Mouse (Mus musculus) retina, postnatal 1 day (tissue): ENCODE data around the gene Nhlrc1.

Experiments used
- DNase-seq: peaks from one replicate; pipeline ENCODE4 v3.0.0-alpha.2; 2012

Gene Nhlrc1

DNA sequence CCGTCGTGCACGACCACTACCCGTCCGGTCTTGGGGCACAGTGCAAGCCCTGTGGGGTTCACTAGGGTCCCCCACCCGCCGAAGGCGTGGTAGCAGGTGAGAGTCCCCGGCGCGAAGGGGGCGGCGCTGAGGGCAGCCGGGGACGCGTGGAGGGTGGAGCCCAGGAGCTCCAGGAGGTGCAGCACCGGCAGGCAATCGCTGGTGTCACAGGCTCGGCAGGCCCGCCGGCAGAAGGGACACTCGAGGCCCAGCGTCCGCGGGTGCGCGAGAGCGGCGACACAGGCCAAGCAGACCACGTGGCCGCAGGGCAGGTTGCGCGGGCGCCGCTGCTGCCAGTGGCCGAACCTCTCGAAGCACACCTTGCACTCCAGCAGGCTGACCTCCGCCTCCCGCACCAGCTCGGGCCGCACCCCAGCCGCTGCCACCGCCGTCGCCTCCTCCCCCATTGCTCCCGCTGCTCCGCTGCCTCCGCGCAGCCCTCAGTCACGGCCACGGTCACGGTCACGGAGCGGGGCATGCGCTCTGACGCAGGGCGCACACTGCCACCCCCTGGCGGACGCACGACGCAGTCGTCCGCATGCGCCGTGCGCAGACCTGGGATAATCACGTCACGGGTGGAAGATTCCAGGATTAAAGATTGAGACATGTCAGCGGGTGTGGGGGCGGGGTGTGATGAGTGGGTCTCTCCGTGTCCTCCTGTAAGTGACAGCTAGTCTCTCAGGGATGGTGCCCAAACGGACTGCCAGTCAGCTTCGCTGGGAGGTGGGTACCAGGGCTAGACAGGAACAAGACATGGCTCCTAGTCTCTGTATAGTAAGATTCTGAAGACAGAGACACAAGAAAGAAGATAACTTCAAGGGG, at the start of gene Nhlrc1:
Gene Nhlrc1 (minus strand): TSS at position 517 of the 861 bp plus-strand sequence.
- DNase-seq, result peak; percentile 91

DNA sequence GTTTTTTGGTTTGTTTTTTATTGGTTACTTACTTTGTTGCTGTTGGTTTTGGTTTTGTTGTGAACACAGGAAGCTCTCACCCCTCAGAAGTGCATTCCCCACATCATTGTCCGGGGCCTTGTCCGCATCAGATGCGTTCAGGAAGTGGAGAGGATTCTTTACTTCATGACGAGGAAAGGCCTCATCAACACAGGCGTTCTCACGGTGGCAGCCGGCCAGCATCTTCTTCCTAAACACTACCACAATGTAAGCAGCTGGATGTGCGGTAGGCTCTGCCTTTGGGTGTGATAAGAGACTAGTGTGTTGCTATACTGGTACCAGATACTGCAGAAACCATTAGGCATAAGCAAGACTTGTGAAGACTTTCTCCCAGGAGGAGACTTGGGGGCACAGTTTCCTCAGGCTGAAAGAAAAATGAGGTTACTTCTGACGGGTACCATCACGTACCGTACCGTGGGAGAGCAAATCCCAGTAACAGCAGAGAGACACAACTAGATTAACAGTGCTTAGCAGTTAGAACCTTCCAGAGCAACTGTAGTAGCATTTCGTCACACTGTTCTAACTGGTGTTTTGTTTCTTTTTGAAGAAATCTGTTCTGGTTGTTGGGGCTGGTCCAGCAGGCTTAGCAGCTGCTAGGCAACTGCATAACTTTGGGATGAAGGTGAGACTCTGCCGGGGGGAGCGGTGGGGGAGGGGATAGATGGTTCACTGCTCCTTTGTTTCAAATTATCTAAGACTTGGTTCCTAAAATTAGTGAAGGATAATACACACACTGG, 49.5 kb upstream of the Nhlrc1 start:
- DNase-seq, result no peak

DNA sequence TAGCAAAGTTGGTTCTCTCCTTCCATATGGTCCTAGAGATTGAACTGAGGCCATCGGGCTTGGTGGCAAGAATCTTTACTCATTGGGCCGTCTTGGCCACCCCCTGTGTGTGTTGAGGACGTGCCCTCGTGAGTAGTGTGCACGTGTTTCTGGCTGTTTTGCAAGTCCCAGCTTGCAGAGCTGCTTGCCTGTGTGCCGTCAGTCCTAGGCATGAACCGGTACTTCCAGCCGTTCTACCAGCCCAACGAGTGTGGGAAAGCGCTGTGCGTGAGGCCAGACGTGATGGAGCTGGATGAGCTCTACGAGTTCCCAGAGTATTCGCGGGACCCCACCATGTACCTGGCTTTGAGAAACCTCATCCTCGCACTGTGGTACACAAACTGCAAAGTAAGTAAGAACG, 48.1 kb upstream of the Nhlrc1 start:
- DNase-seq, result no peak

DNA sequence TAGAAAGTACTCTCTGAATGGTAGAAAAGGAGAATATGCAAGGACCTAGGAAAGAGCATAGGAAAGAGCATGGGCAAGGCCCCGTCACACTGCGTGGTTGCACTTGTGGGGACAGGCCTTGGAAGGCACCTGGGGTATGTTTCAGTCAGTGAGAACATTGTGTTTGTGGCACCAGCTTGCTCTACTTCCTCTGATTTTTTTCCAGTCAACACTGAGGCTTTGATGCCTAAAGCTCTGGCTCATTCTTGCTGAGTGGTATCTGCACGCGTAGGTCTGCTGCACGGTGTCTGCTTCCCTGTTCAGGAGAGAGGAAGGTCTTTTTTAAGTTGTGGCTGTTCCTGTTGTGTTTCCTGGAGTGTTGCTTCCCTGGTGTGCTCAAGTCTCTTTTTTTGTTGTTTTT, 42.1 kb upstream of the Nhlrc1 start:
- DNase-seq, result no peak

DNA sequence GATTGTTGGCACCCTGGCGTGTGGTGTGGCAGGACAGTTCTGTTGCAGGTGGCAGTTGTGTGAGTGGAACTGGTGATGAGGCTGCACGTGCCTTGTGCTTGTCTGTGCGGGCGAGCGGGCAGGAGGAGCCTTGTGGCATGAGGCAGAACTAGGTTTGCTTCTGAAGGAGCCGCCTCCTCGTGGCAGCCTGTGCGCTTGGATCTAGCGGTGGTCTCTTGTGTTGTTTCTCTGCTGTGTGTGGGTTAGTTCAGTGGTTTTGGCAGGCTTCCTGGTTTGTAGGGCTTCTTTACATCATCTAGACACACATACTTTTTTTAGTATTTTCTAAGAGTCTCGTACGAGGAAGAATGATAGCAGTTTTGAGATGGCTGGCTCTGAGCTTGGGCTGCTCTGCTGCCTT, 41.5 kb upstream of the Nhlrc1 start:
- DNase-seq, result no peak

DNA sequence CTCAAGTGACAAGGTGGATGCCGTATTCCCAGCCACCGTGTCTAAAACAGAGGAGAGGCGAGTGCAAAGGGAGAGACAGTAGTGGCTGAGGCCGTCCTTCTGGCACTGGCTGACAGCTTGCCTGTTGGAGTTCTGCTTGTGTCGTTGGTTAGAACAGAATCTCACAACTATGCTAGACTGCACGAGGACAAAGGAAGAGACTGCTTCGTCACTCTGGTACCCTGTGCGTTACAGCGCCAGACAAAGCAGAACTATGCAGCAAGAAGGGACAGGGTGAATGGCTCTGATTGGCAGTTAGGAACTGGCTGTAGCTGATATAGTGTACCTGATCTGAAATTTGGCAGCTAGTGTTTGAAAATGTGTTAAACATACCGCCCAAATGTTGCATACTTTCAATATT, 39.3 kb upstream of the Nhlrc1 start:
- DNase-seq, result peak; percentile 88

DNA sequence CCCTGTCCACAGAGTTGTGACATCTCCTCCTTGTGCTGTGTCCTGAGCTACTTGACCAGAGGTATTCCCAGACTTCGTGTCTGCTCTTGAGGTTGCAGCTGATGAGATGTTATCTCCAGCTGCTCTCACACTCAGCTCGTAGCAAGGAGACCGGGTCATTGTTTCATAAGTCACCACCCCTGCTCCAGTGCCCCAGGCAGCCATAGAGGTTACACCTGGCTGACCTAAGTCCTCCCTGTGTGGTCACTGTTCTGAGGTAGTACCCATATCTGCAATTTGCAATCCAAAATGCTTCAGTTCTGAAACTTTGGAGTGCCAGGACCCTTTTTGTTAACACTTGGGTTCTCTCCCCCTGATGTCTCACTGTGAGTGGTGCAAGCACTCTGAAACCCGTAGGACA, 35.4 kb upstream of the Nhlrc1 start:
- no peak for DNase-seq

DNA sequence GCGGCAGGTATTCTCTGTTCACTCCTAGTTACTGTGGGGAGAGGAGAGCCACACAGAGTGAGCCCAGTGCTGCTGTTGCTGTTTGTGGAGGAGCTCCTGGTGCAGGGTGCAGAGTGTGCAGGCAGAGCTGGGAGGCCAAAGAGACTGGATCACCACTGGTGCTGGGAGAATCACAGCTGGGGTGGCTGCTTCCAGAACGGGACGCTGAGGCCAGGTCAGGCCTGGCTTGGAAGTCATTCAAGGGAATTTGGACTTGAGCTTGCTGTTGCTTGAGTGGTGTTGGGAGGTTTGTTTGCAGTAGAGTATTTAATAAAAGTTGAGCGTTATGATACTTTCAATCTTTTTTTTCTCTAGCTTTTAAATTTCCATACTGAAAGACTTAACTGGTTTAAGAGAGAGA, 33.3 kb upstream of the Nhlrc1 start:
- DNase-seq, result no peak

DNA sequence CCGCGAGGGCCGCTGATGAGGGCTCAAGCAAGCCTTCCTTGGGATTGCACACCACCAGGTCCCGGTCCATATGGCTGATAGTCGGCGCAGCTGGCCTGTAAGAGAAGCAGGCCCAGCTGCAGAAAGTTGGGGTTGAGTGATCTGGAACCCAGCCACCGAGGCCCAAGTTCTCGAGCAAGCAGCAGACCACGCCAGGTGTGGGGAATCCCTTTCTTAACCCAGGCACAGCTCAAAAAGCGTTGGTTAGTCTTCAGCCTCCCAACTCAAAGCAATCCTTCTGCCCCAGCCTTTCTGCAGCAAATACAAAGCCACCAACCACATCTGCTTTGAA, 29.9 kb upstream of the Nhlrc1 start, which contains the start of gene Tpmt:
Gene Tpmt (minus strand): TSS at position 121 of the 331 bp plus-strand sequence.
- DNase-seq, result no peak

DNA sequence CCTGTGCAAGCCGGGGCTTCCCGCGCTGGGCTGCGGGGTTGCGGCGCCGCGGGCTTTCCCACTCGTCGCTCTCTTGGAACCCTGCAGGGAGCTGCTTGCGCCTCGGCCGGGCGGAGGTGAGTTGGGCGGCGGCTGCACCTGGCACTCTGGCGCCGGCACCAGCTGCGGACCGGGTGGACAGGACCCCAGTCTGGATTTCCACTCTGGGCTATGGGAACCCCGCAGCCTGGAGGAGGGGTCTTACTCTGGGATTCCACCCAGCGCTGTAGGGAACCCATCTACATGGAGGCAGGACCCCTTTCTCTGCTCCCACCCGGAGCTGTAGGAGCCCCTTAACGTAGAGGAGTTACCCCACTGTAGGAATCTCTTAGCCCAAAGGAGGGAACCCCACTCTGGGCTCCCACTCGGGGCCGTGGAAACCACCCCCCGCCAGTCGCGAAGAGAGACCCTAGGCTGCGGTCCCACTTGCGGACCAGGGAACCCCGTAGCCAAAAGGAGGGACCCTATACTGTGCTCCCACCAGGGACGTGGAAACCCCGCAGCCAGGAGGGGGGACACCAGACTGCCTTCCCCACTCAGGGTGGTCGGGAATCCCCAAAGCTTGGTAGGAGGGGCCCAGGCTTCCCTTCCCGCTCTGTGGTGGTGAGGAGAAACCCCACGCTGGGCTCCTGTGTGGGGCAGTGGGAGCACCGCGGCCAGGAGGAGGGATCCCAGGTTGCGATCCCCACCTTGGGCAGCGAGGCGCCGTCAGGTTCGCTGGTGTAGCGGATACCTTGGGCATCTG, 29.4 kb upstream of the Nhlrc1 start:
- DNase-seq, result peak; percentile 38

DNA sequence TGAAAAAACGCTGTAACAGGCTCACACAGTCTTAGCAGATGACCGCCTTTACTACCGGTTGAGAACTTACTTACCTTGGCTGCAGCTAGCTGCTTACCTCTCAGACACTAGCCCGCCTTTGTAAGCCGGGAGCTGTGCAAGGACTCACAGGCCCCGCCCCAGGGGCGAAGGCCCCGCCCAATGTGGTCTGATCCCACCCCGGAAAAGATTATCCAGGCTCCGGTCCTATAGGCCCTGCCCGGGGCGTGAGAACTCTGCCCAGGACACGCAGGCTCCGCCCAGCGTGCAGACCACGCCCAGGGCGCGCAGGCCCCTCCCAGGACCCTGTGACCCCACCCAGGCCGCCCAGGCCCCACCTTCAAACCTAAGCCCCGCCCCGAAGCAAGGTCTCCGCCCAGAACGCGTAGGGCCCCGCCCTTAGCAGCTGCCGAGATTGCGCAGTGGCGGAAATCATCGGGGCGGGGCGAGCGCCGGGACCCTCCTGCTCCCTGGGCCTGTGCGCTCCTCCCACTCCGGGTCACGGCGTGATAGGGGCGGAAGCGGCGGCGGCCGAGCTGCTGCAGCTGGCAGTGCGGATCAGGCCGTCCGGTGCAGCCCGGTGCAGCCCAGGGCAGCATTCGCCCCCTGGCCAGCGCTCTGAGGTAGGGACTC, 28.5 kb upstream of the Nhlrc1 start, which contains the start of gene Kdm1b:
Gene Kdm1b (plus strand): TSS at position 470 of the 651 bp plus-strand sequence.
- peak; percentile 99 for DNase-seq

DNA sequence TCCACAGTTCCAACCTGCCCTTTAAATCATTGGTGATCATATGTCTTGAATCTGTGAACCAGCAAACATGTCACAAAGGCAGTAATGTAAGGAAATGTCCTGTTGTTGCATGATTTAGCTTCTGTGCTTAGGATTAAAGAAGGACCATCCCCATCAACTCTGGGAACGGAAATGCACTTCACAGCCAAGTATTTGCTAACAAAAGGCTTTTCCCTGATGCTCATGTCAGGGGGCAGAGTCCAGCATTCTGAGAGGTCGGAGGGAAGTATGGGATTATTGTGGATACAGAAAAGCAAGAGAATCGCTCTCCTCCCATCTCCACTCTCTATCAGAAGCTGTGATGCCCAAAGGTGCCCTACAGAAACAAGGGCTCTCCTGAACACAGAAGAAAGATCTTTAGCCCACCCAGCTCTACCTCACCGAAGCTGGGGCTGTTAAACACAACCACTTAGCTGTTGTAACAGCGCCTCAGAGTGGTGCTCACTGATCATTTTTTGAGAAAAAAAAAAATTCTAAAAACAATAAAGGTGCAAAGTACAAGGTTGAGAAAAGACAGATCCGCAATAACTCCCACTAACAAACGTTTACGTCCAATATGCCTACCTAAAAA, 27.5 kb upstream of the Nhlrc1 start:
- DNase-seq, result peak; percentile 16

DNA sequence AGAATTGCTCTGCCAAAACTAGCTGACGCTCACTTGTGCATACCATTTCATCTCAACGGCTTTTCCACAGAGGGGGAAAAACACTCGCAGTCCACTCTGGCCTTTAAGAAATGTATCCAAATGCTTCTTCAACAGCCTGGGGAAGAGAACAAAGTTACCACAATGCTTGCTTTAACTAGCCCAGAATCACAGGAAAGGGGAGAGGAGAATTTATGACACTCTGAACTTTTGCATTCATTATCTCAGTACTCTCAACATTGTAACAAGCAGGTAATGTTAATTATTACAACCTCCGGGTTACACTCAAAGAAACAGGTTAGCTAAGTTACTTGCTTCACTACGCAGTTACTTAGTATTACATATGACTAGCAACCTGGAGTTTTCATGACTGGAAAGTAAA, 25.4 kb upstream of the Nhlrc1 start:
- no peak for DNase-seq

DNA sequence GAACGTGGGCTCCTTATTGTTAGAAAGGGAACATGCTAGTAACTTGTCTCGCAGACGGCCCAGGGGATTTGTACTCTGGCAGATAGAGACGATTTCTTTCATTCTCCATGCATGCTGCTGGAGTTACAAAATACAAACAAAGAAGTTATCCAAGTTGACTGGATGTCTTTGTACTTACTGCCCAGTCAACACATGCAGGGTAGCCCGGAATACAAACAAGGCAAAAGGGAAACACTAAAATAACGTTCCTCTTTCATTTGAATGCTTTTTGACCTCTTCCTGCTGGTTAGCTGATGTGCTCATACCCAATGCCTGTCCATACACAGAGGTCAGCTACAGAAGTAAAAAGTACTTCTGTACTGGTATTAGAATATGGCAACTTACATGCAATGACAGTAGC, 23.3 kb upstream of the Nhlrc1 start:
- DNase-seq, result no peak

DNA sequence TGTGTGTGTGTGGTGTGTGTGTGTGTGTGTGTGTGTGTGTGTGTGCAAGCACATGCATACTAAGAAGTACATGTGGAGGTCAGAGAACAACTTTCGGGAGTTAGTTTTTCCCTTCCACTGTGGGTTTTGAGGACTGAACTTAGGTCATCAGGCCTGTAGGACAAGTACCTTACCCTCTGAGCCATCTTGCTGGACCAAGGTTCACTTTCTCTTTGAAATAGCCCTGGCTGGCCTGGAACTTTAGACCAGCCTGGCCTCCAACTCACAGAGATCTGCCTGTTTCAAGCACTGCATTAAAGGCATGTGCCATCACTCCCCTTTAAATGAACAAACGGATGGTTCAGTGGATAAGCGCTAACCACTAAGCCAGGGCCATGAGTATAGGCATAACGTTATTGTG, 19.0 kb upstream of the Nhlrc1 start:
- no peak for DNase-seq

DNA sequence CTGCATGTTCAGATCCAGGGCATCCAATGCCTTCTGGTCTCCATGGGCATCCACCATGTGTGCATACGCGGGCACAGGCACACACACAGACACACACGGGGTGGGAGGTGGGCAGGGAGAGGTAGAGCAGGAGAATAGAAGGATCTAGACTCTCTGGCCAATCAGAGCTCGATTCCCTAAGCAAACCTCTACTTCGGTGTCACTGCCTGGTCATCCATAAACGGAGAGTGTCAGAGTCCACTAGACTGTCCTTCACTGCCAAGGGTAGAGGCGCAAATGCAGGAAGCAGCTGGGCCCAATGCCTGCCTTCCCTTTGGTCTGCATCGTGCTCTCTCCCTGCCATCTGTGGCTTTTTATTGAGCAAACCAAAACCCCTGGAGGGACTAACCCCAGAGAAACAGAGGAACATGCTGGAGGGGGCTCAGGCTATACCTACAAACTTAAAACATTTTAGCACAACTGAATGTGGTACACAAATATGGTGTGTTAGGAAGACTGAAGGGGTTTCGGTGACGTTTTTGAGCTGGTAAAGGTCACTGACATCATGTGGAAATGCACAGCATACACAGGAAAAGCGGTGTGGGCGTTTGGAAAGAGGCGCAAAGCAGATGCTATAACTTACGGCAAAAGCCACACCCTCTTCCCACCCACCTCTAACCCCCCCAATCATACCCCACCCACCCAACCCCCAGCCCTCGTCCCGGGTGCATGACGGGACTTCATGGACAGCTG, 15.9 kb upstream of the Nhlrc1 start:
- DNase-seq, result no peak

DNA sequence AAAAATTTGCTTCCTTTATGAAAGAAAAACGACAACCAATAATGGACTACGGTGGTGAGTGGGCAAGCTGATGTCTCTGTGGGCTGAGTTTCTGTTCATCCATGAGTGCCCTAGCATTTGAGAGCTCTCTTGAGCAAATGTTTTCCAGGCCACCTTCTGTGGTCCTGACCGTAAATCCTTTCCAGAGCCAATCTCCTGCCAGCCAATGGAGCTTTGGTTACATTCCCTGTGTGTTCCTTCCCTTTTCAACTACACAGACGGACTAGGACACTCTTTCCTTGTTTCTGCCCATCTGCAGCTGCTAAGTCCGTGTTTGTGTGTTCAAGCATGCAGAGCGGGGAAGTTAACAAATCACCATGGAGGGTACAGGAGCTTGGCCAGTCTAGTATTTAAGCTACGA, 6.1 kb upstream of the Nhlrc1 start:
- DNase-seq, result peak; percentile 45

DNA sequence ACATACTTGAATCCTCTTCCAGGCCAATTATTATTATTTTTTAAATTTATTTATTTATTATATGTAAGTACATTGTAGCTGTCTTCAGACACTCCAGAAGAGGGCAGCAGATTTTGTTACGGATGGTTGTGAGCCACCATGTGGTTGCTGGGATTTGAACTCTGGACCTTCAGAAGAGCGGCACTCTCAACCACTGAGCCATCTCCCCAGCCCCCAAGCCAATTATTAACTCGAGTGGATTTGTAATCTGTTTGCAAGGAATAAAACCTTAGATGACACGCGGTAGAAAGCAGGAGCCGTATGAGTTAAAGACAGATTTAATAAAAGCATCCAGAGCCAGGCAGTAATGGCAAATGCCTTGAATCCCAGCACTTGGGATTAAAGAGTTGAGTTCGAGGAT, 5.1 kb upstream of the Nhlrc1 start:
- no peak for DNase-seq

DNA sequence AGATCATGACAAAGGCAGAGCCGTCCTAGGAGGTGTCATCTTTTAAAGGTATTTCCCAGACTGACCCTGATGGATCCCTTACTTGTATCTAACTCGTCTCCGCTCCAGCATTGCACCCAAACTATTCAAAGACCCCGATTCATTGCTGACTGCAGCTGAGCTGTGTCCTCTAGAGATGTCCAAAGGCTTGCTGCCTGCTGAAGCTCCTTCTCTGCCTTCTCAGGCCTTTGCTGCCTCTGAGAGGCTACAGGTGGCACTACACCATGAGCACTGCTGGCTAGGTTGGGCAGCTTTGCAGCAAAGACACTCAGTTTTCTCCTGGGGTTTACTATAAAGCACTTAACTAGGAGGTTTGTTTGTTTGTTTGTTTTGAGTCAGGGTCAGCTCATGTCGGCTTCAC, 2.6 kb upstream of the Nhlrc1 start:
- DNase-seq, result peak; percentile 77

DNA sequence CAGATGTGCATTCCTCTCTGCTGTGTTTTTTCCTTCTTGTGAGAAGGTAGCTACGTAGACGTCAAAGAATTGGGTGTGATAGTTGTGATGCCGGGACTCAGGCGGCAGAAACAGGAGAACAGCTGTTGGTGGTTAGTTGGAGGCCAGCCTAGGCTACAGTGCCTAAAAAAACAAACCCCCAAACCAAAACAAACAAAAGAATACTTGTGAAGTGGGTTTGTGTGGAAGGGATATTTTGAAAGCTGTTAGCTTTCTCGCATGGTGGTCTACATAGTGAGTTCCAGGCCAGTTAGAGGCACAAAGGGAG, 498 bp upstream of the Nhlrc1 start:
- DNase-seq, result no peak

DNA sequence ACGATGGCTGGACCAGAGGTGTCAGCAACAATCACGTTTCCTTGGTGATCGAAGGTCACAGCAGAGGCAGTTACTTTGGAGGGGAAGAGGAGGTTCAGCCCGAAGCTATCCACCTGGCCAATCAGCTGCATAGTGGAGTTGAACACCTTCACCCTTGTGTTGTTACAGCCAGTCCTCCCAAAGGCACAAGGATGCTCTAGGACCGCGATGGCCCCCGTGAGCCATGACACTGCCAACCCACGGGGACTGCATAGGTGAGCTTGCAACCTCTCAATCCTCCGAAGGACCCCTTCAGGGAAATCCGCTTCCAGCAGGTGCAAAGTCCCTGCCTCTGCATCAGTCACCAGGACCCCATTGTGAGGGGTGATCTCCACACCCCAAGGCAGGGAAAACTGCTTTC, 910 bp downstream of the Nhlrc1 start:
- DNase-seq, result no peak

DNA sequence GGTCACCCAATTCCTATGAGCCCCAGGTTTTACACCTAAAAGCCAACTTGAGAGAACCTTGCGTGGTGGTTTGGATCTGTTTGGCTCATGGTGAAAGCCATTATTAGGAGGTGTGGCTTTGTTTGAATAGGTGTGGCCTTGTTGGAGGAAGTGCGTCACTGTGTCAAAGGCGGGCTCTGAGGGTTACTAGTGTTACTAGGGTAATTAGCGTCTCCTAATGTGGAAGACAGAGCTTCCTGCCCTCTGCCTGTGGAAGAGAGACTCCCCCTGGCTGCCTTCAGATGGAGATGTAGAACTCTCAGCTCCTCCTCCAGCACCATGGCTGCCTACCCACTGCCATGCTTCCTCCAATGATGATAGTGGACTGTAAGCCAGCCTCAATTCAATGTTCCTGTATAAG, 13.1 kb downstream of the Nhlrc1 start:
- no peak for DNase-seq
